Mouse (Mus musculus): Measurements from ENCODE around the gene Gabrd. TPM values are rescaled to one million over a fixed set of nuclear protein-coding genes. Genes with fewer than 3 reads are reported as not detected.
"Not testable (repeated sequence)": the region's sequence is repeated elsewhere in the genome, so short reads cannot be mapped to it uniquely, and the experiment has no call there.

Gabrd gene
- 0.52 and 1.4 TPM in 2 replicates for polyA plus RNA-seq (2012; rRNA removed)

DNA sequence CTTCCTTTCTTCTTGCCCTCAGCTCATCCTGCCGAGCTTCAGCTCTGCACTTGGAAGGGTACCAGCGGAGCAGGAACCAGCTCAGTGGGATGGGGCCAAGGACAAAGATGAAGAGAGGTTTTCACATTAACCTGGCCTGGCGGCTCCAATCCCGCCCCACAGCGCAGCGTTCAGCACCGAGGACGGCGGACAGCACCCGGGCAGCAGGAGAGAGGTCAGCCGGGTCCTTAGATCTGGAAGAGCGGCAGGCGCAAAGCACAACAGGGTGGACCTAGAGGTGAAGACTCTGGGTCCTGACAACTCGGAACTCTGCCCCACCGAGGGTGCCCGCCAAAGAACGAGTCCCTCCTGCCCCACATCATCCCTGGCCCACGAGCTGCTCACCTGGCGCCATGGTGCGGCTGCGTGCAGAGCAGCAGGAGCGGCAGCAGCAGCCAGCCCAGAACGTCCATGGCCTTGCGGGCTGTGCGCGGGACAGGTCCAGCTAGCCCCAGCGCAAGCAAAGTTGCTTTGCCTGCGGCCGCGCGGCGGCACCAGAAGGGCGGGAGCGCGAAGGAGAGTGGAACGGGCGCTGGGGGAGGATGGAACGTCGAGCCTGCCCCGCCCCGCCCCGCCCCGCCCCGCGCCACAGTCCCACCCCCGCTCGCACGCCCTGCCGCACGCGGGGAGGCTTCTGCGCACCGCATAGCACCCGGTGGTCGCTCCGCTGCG lies at the start of gene Gabrd:
Gene Gabrd (minus strand): TSS at position 602 of the 711 bp plus-strand sequence.
- under 1% methylated on average over 57 of the region's 57 CpGs for WGBS
- no peak for TF ChIP-seq CTCF (IDR thresholded peaks at IDR 0.05; ENCODE audit: insufficient read depth, low read length)
- no peak for TF ChIP-seq POLR2A (IDR thresholded peaks at IDR 0.05; ENCODE audit: borderline replicate concordance, extremely low read depth, low read depth, low read length)
- Histone ChIP-seq H3K4me3 (replicated peaks; ENCODE audit: extremely low read depth, low read depth, low read length) (no peak within 1 kb of the TSS), H3K4me1 (ENCODE audit: control insufficient read depth, insufficient read depth, low read length) (peaks cover 5% of the 10 kb centered on the region; the same call in 1 of the 2 replicates)
- DNase-seq = peak; percentile 61

DNA sequence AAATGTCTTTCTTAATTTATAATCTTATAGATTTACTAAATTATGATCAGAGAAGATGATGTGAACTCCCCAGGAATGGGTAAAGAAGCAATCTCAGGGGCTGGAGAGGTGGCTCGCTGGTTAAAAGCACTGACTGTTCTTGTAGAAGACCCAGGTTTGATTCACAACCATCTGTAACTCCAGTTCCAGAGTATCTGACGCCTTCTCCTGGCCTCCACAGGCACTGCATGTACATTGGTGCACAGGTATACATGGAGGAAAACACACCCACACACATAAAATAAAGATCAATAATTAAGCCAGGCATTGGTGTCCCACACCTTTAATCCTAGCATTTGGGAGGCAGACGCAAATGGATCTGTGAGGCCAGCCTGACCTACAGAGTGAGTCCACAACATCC lies 44.9 kb upstream of the Gabrd start:
- Histone ChIP-seq H3K4me3 (replicated peaks; ENCODE audit: extremely low read depth, low read depth, low read length) (no peak overlapping the region), H3K4me1 (ENCODE audit: control insufficient read depth, insufficient read depth, low read length) (no peaks in the 10 kb centered on the region)
- TF ChIP-seq CTCF (IDR thresholded peaks at IDR 0.05; ENCODE audit: insufficient read depth, low read length) (no peak), POLR2A (IDR thresholded peaks at IDR 0.05; ENCODE audit: borderline replicate concordance, extremely low read depth, low read depth, low read length) (no peak)
- no peak for DNase-seq
- 66% methylated on average over 3 of the region's 3 CpGs for WGBS

- no peak for TF ChIP-seq POLR2A (IDR thresholded peaks at IDR 0.05; ENCODE audit: borderline replicate concordance, extremely low read depth, low read depth, low read length)
- no peak for TF ChIP-seq CTCF (IDR thresholded peaks at IDR 0.05; ENCODE audit: insufficient read depth, low read length)
- H3K4me1 ChIP-seq (ENCODE audit: control insufficient read depth, insufficient read depth, low read length) = no peaks in the 10 kb centered on the region
- no peak overlapping the region for H3K4me3 ChIP-seq (replicated peaks; ENCODE audit: extremely low read depth, low read depth, low read length)
- no peak for DNase-seq
- WGBS = 64% methylated on average over 5 of the region's 5 CpGs
Measured at GRCm38 (mm10) chr4:155433993-155434392, 36.1 kb upstream of the Gabrd start.

DNA sequence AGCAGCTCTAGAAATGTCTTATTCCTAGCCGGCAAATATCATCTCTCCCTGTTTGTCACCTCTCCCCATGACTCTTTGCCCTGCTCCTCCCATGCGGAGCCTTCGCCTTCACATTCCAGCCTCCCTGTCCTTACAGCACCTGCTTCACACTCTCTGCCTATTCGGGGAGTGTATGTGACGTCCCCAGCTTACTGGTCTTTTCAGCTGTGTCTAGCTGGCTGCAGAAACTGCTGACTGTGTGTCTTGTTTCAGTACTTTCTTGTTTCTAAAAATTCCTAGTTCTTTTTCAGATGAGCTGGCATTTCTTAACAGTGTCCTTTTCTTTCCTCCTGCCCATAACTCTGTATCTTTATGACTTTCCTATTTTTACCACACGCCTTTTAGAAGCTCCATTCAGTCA lies 34.4 kb upstream of the Gabrd start:
- 82% methylated on average over 6 of the region's 6 CpGs for WGBS
- H3K4me3 ChIP-seq (replicated peaks; ENCODE audit: extremely low read depth, low read depth, low read length) = no peak overlapping the region
- TF ChIP-seq POLR2A (IDR thresholded peaks at IDR 0.05; ENCODE audit: borderline replicate concordance, extremely low read depth, low read depth, low read length) (no peak), CTCF (IDR thresholded peaks at IDR 0.05; ENCODE audit: insufficient read depth, low read length) (no peak)

DNA sequence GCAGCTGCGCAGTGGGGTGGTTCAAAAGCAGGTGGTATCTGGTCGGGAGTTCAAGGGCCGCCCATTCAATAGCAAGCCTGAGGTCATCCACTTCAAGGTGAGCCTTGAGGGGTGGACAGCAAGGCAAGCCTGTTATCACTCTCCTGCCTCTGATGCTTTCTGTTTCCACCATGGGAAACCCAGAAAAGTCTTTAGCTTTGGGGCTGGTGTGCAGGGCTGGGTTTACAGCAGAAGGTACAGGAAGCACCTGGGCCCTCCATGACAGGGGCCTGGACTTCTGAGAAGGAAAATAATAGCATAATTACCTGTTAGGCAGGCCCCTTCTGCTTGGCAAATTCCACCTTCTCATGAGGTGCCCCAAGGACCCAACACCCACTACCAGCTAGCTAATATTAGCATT lies 31.3 kb upstream of the Gabrd start:
- WGBS = 84% methylated on average over 3 of the region's 3 CpGs
- DNase-seq = no peak
- no peaks in the 10 kb centered on the region for H3K4me1 ChIP-seq (ENCODE audit: control insufficient read depth, insufficient read depth, low read length)
- no peak overlapping the region for H3K4me3 ChIP-seq (replicated peaks; ENCODE audit: extremely low read depth, low read depth, low read length)
- TF ChIP-seq CTCF (IDR thresholded peaks at IDR 0.05; ENCODE audit: insufficient read depth, low read length) (no peak), POLR2A (IDR thresholded peaks at IDR 0.05; ENCODE audit: borderline replicate concordance, extremely low read depth, low read depth, low read length) (no peak)

More for the DNA sequence above, 34.4 kb upstream of the Gabrd start:
- no peaks in the 10 kb centered on the region for H3K4me1 ChIP-seq (ENCODE audit: control insufficient read depth, insufficient read depth, low read length)
- no peak for DNase-seq

- no peaks in the 10 kb centered on the region for H3K4me1 ChIP-seq (ENCODE audit: control insufficient read depth, insufficient read depth, low read length)
- TF ChIP-seq POLR2A (IDR thresholded peaks at IDR 0.05; ENCODE audit: borderline replicate concordance, extremely low read depth, low read depth, low read length) = no peak
- no peak for TF ChIP-seq CTCF (IDR thresholded peaks at IDR 0.05; ENCODE audit: insufficient read depth, low read length)
- DNase-seq = no peak
- no peak overlapping the region for H3K4me3 ChIP-seq (replicated peaks; ENCODE audit: extremely low read depth, low read depth, low read length)
Measured at GRCm38 (mm10) chr4:155428442-155428841, 30.5 kb upstream of the Gabrd start.

DNA sequence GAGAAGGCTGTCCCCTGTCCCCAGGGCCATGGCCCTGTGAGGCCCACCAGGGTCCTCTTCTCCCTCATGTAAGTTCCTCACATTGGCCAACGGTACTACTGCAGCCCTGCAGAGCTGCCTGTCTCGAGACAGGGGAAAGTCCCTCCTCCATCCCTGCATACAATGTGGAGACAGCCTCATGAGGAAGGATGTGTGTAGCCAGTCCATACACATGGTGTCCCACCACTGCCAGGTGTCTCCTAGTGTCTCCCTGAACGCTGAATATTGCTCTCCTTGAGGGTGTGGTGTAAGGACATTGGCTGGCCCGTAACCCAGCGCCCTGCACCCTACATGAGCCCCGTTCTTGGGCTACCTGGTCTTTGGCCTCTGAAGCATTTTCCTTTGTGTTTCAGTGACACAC lies 28.4 kb upstream of the Gabrd start:
- TF ChIP-seq CTCF (IDR thresholded peaks at IDR 0.05; ENCODE audit: insufficient read depth, low read length) (no peak), POLR2A (IDR thresholded peaks at IDR 0.05; ENCODE audit: borderline replicate concordance, extremely low read depth, low read depth, low read length) (no peak)
- no peak for DNase-seq
- 76% methylated on average over 6 of the region's 6 CpGs for WGBS
- H3K4me3 ChIP-seq (replicated peaks; ENCODE audit: extremely low read depth, low read depth, low read length) = no peak overlapping the region
- H3K4me1 ChIP-seq (ENCODE audit: control insufficient read depth, insufficient read depth, low read length) = no peaks in the 10 kb centered on the region

DNA sequence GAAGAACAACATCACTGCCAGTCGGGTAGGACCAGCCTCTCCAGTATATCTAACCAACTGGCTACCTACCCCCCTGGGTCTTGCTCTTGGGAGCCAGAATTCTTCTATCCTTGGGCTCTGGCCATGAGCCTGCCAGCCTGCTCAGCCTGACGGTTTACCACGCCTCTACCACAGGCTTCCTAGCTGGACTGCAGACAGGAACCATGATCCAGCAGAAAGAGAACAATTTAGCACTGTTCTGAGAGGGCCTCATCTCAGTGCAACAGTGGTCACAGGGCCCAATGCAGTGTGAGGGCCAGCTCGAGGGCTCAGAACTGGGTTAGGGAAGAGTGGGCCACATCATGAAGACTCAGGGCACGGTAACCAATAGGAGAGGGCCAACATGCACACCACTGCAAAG lies 26.1 kb upstream of the Gabrd start:
- no peaks in the 10 kb centered on the region for H3K4me1 ChIP-seq (ENCODE audit: control insufficient read depth, insufficient read depth, low read length)
- H3K4me3 ChIP-seq (replicated peaks; ENCODE audit: extremely low read depth, low read depth, low read length) = no peak overlapping the region
- no peak for DNase-seq
- 70% methylated on average over 5 of the region's 5 CpGs for WGBS
- TF ChIP-seq CTCF (IDR thresholded peaks at IDR 0.05; ENCODE audit: insufficient read depth, low read length) (no peak), POLR2A (IDR thresholded peaks at IDR 0.05; ENCODE audit: borderline replicate concordance, extremely low read depth, low read depth, low read length) (no peak)

DNA sequence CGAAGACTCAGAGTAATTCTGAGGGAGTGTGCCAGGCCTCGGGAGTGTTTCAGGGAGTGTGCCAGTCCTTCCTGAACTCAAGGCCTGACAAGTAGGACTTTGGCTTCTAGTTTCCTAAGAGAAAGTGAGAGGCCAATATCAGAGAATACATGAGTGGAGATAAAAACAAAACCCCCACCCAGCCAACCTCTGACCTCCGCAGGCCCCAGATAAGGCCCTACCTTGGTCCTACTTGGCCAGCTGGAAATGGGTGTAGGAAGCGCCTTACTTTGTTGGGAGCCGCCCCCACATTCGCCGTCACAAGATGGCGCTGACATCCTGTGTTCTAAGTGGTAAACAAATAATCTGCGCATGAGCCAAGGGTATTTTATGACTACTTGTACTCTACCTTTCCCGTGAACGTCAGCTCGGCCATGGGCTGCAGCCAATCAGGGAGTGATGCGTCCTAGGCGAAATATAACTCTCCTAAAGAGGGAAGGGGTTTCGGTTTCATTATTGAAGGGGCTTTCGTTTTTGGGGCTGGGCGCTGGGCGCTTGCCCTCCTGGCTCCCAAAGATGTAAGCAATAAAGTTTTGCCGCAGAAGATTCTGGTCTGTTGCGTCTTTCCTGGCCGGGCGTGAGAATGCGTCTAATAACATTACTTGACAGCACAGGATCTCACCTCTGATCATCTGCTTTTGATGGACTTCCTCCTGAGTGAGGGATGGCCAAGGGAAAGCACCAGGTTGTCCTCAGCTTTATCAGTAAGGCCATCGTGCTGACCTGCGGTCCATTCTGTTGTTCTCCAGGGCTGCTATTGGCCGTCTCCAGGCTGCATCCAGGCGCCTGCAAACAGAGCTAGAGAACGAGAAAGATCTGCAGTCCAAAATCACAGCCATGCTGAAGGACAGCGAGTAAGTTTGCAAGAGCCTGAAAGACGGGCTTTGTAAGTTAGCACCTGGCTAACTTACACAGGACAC lies 23.8 kb upstream of the Gabrd start:
- H3K4me1 ChIP-seq (ENCODE audit: control insufficient read depth, insufficient read depth, low read length); DNase-seq: not testable (repeated sequence)
- 69% methylated on average over 23 of the region's 30 CpGs for WGBS
- peak overlapping the region; percentile 1 for H3K4me3 ChIP-seq (replicated peaks; ENCODE audit: extremely low read depth, low read depth, low read length)

Data from lung, adult 2 months (tissue).